ENCODE assay signal across 8 mouse cellular contexts in genomic region chr4:103781398-103781797, GRCm38 (mm10).
DNase-seq lines count a peak whose midpoint lies in the region; ATAC-seq lines count a peak whose summit lies in the region.

No protein-coding gene starts in this region.

- peak; percentile 75 for ATAC-seq in hindbrain, embryonic 15.5 days (ENCODE audit: low FRiP score, low read depth)
- ATAC-seq in forebrain, embryonic 15.5 days (replicated peaks), result no peak
- no peak for ATAC-seq in granulocyte monocyte progenitor cell, adult 5-6 weeks (replicated peaks; ENCODE audit: poor library complexity, severe bottlenecking)

- DNase-seq in hindbrain, embryonic 10.5 days (ENCODE audit: low spot score), result no peak
- DNase-seq in cerebellum, adult 8-10 months, result peak; percentile 24
- peak; percentile 79 for DNase-seq in heart, postnatal 4 days
- DNase-seq in lung, postnatal 25 days (ENCODE audit: low spot score), result peak; percentile 74
- DNase-seq in thymus, postnatal 10 days (ENCODE audit: low spot score in 2 of 2), result no peak

- no peak overlapping the region for H3K4me2 ChIP-seq in hindbrain, embryonic 15.5 days
- H3K4me2 ChIP-seq in forebrain, embryonic 15.5 days (replicated peaks), result no peak overlapping the region

- WGBS in hindbrain, embryonic 15.5 days, result 45% methylated on average over 4 of the region's 4 CpGs
- WGBS in hindbrain, embryonic 10.5 days, result 74% methylated on average over 4 of the region's 4 CpGs
- 45% methylated on average over 4 of the region's 4 CpGs for WGBS in forebrain, embryonic 15.5 days

- H3K4me3 ChIP-seq in hindbrain, embryonic 15.5 days, result no peak overlapping the region
- no peak overlapping the region for H3K4me3 ChIP-seq in hindbrain, embryonic 10.5 days
- no peak overlapping the region for H3K4me3 ChIP-seq in forebrain, embryonic 15.5 days

- no peaks in the 10 kb centered on the region for H3K4me1 ChIP-seq in hindbrain, embryonic 15.5 days (replicated peaks)
- no peaks in the 10 kb centered on the region for H3K4me1 ChIP-seq in hindbrain, embryonic 10.5 days (replicated peaks)
- peaks cover 7% of the 10 kb centered on the region; the same call in 1 of the 2 replicates for H3K4me1 ChIP-seq in forebrain, embryonic 15.5 days

- H3K9ac ChIP-seq in hindbrain, embryonic 15.5 days, result no peak overlapping the region
- no peak overlapping the region for H3K9ac ChIP-seq in forebrain, embryonic 15.5 days (replicated peaks)

- H3K27ac ChIP-seq in hindbrain, embryonic 15.5 days (replicated peaks), result no peak overlapping the region
- H3K27ac ChIP-seq in hindbrain, embryonic 10.5 days, result no peak overlapping the region
- H3K27ac ChIP-seq in forebrain, embryonic 15.5 days (replicated peaks), result no peak overlapping the region

- H3K27me3 ChIP-seq in hindbrain, embryonic 15.5 days, result no peaks in the 10 kb centered on the region
- no peaks in the 10 kb centered on the region for H3K27me3 ChIP-seq in hindbrain, embryonic 10.5 days (ENCODE audit: insufficient read depth, poor library complexity, severe bottlenecking)
- H3K27me3 ChIP-seq in forebrain, embryonic 15.5 days, result no peaks in the 10 kb centered on the region

- no peaks in the 10 kb centered on the region for H3K36me3 ChIP-seq in hindbrain, embryonic 15.5 days
- H3K36me3 ChIP-seq in hindbrain, embryonic 10.5 days, result no peaks in the 10 kb centered on the region
- no peaks in the 10 kb centered on the region for H3K36me3 ChIP-seq in forebrain, embryonic 15.5 days

- H3K9me3 ChIP-seq in hindbrain, embryonic 15.5 days, result no peaks in the 10 kb centered on the region
- no peaks in the 10 kb centered on the region for H3K9me3 ChIP-seq in hindbrain, embryonic 10.5 days
- no peaks in the 10 kb centered on the region for H3K9me3 ChIP-seq in forebrain, embryonic 15.5 days

Comparison
In these comparisons a context has a peak if more than half of its experiments do, and no peak if none do; other contexts are left out.
1. DNase-seq: peak in cerebellum, adult 8-10 months (single experiment), heart, postnatal 4 days (single experiment) and lung, postnatal 25 days (single experiment); none in hindbrain, embryonic 10.5 days (single experiment) and thymus, postnatal 10 days (0 of 2).